Mouse (Mus musculus): Measurements from ENCODE around the gene Zmiz1.

Zmiz1 gene

GRCm38 (mm10) chr14:25586846-25587486 lies 128.0 kb downstream of the Zmiz1 start:
- no peak for DNase-seq (ENCODE audit: low read depth in 2 of 2, low spot score in 2 of 2)

DNA sequence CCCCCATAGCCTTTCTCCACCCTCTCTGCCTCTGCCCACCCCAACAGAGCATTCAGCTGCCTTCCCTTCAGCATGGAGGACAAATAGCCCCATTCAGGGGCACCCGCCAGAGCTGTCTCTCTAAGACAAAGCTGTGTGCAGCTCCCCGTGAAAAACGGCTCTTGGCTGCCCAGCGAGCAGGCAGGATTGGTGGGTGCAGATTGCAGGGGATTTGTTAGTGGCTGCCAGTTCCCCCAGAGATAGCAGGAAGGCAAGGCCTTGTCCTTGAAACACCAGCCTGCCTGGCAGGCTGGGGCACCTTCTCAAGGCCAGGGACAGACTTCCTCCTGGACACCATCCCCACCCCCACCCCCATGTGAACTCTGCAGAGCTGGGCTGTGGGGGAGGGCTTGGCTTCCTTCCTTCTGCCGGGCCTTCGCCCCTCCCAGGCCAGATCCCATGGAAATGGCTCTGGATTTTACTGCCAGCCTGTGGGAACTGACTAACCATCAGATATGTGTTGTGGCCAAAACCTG lies 128.6 kb downstream of the Zmiz1 start:
- DNase-seq (ENCODE audit: low read depth in 2 of 2, low spot score in 2 of 2) = no peak

DNA sequence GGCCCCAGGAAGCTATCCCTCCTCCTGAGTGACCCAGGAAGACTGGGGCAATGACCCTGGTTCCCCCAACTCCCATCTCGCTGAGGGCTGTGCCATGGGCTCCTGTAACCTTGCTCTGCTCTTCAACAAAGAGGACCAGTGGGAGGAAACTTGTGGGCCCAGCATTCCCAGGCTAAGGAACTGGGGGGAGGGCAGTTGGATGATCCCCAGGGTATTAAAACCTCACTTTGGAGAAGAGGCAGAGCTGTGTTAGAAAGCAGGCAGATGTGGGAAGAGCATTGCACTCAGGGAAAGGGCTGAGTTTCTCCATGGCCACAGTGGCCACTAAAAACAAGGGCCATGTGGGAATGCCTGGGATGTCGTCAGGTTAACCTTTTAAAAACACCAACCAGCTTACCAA lies 129.2 kb downstream of the Zmiz1 start:
- no peak for DNase-seq (ENCODE audit: low read depth in 2 of 2, low spot score in 2 of 2)

GRCm38 (mm10) chr14:25588946-25589937 lies 130.3 kb downstream of the Zmiz1 start:
- DNase-seq (ENCODE audit: low read depth in 2 of 2, low spot score in 2 of 2) = no peak

- DNase-seq (ENCODE audit: low read depth in 2 of 2, low spot score in 2 of 2) = no peak
Measured at GRCm38 (mm10) chr14:25591000-25591399, 132.0 kb downstream of the Zmiz1 start.

DNA sequence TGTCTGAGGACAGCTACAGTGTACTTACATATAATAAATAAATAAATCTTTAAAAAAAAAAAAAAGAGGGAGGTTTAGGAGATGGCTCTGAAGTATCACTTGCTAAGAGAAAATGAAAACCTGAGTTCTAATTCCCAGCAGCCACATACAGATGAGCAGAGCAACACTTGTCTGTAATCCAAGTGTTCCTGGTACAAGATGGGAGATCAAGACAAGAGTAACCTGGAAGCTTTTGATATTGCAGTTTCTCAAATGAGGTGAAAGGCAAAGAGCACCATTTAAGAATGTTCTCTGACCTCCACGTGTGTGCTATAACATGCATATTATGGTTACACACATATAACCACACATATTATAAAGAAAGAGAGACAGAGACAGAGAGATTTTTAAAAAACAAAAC lies 132.4 kb downstream of the Zmiz1 start:
- DNase-seq (ENCODE audit: low read depth in 2 of 2, low spot score in 2 of 2) = no peak

- DNase-seq (ENCODE audit: low read depth in 2 of 2, low spot score in 2 of 2) = no peak
Measured at GRCm38 (mm10) chr14:25592522-25592921, 133.5 kb downstream of the Zmiz1 start.

DNA sequence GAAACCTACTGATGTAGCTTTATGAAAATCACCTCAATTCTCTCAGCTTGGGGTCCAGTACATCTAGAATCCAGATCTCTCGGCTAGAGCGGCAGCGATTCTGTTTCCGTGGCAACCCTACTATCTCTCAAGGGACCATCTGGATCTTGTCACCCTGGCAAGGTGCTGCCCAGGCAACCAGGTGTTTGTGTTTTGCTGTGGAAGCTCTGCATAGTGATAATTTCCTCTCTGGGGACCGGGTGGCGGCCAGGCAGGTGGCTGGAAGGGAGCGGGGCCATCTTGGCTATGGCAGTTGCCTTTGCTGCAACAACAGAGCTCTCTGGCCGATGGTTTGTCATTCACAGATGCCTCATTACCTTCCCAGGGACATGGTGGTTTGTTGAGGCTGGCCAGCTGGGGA lies 134.9 kb downstream of the Zmiz1 start:
- no peak for DNase-seq (ENCODE audit: low read depth in 2 of 2, low spot score in 2 of 2)

DNA sequence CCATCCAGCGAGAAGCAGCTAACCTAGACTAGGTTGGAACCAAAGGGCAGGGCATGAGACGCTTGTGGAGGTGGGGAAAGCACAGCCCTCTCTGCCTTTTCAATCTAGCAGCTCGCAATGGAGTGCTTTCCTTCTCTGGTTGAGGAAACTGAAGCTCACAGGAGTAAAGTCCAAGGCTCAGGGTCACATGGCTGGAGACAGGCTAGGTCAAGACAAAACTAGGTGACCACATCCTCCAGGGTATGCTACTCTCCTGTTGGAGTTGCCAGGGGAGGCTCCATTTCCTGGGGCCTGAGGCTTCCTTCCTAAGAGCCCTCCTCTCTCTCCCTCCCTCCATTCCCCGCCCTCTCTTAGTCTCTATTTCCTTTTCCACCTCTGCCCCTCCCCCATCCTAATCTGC lies 135.6 kb downstream of the Zmiz1 start:
- DNase-seq (ENCODE audit: low read depth in 2 of 2, low spot score in 2 of 2) = no peak

DNA sequence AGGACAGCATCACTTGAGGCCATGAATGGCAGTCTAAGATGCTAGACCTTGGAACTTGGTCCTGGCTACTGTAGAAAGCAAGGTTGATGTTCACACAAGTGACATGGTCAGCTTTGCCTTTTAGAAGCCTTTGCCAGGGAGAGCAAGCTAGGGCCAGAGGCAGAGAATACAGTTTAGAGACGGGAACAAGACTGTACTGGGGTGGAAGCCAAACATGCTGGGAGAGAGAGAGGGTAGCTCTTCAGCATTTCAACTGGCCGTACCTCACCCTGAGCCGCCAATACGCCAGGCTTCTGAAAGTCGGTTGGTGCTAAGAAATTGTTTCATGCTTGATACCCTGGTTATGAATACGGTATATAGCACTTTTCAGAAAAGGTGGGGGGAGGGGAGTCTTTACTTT lies 140.0 kb downstream of the Zmiz1 start:
- no peak for DNase-seq (ENCODE audit: low read depth in 2 of 2, low spot score in 2 of 2)

- no peak for DNase-seq (ENCODE audit: low read depth in 2 of 2, low spot score in 2 of 2)
Measured at GRCm38 (mm10) chr14:25599934-25600333, 140.9 kb downstream of the Zmiz1 start.

GRCm38 (mm10) chr14:25600358-25600757 lies 141.4 kb downstream of the Zmiz1 start:
- DNase-seq (ENCODE audit: low read depth in 2 of 2, low spot score in 2 of 2) = no peak

DNA sequence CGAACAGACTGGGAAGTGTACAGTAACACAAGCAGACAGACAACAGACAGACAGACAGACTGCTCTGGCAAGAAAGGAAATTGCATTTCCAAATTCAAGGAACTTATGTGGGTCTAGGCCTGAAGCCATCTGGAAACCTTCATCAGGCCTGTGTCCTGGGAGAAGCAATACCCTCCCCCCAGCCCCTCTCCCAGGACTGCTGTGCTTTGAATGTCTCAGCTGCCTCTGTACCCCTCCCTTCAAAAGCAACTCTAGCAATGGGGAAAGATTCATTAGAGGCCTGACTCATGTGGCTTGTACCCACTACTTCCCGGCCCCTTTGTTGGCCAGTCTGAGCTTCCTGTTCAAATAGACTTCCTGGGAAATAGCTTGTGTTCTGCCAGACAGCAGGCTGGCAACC lies 142.0 kb downstream of the Zmiz1 start:
- DNase-seq (ENCODE audit: low read depth in 2 of 2, low spot score in 2 of 2) = no peak

- no peak for DNase-seq (ENCODE audit: low read depth in 2 of 2, low spot score in 2 of 2)
Measured at GRCm38 (mm10) chr14:25602018-25602417, 143.0 kb downstream of the Zmiz1 start.

GRCm38 (mm10) chr14:25604395-25605142 lies 145.6 kb downstream of the Zmiz1 start:
- DNase-seq (ENCODE audit: low read depth in 2 of 2, low spot score in 2 of 2) = no peak

DNA sequence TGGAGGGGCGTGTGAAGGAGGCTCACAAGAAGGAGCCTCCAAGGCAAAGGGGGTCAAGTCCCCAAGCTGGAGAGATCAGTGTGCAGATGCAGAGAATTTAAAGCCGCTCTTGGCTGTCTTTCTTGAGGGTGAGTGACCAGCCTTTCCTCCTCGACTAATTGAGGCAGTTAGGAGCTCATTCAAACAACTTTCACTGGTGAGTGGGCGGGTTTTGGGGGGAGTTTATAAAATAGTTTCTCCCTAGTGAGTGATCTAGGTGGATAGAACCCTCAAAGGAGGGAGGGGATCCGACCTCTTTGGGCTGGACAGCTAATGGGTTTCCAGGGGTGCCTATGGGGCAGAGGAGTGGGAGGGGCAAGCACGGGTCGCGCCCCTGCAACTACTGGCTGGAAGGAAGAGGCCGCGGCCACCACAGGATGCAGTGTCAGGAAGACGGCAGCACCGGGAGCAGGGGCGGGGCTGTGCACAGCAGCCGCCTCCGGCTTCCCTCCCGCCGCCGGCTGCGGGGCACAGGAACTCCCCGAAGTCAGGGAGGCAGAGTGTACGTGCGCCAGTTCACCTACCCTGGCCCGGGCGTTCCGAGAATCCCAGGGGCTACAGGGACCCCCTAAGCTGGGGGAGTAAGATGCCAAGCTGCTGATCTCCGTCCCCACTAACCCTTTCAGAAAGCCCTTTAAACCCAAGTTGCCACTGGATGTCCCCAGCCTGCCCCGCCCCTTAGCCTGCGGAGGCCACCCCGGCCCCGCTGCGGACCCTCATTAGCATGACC lies 147.6 kb downstream of the Zmiz1 start:
- peak; percentile 42 to 48 for DNase-seq (ENCODE audit: low read depth in 2 of 2, low spot score in 2 of 2)

- peak; percentile 21 to 32 for DNase-seq (ENCODE audit: low read depth in 2 of 2, low spot score in 2 of 2)
Measured at GRCm38 (mm10) chr14:25607141-25607967, 148.4 kb downstream of the Zmiz1 start.

GRCm38 (mm10) chr14:25607968-25608491 lies 149.0 kb downstream of the Zmiz1 start:
- DNase-seq (ENCODE audit: low read depth in 2 of 2, low spot score in 2 of 2) = peak; percentile 32 to 39

DNA sequence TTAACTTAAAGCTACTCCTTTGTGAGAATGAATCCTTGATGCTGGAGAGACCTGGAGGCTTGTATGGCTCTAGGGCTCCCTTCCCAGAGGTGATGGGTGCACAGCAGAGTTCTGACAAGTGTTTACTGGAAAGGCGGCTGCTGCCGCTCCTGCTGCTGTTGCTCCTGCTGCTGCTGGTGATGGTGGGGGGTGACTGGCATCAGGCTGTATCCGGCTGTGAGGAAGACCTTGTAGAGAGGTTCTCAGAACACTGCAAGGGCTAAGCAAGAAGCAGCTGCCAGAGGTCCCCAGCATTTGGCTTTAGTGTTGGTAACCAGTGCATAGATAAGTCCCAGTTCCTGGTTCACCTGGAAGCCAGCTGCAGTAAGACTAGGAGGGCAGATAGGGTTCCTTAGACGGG lies 149.6 kb downstream of the Zmiz1 start:
- peak in 1 of 2 experiments; percentile 18 for DNase-seq (ENCODE audit: low read depth in 2 of 2, low spot score in 2 of 2)
